Mouse (Mus musculus) limb, embryonic 13.5 days (tissue): ENCODE results near the gene 5730409E04Rik. TPM values are rescaled to one million over a fixed set of nuclear protein-coding genes. Genes with fewer than 3 reads are reported as not detected.

Experiments
- ATAC-seq: fragments of 200-750 bp; cut with Nextera tagmentation; 2 replicates; pipeline ENCODE4 v1.8.0; 2017; ENCODE audit warnings: low read depth, moderate number of reproducible peaks, moderate TSS enrichment; ENCODE audit not compliant: low FRiP score
- H3K27ac ChIP-seq: fragments of 300-500 bp; sonication (generic); 2 replicates; pipeline ENCODE4 v1.5.1; 2015; ENCODE audit warnings: inconsistent platforms, mild to moderate bottlenecking, moderate library complexity
- H3K27me3 ChIP-seq: fragments of 300-500 bp; sonication (generic); 2 replicates; pipeline ENCODE4 v1.6.1; 2015; ENCODE audit warnings: mild to moderate bottlenecking, inconsistent platforms
- H3K36me3 ChIP-seq: fragments of 300-500 bp; sonication (generic); 2 replicates; pipeline ENCODE4 v1.6.1; 2015; ENCODE audit warnings: inconsistent platforms, mild to moderate bottlenecking, moderate library complexity
- H3K4me1 ChIP-seq: fragments of 300-500 bp; sonication (generic); 2 replicates; pipeline ENCODE4 v1.6.1; 2015; ENCODE audit warnings: inconsistent platforms
- H3K4me2 ChIP-seq: fragments of 300-500 bp; sonication (generic); replicated peaks from 2 replicates; pipeline ENCODE4 v1.6.1; 2015; ENCODE audit warnings: inconsistent platforms, mild to moderate bottlenecking, moderate library complexity
- H3K4me3 ChIP-seq: fragments of 300-500 bp; sonication (generic); 2 replicates; pipeline ENCODE4 v1.5.1; 2015; ENCODE audit warnings: moderate library complexity, mild to moderate bottlenecking, inconsistent platforms
- H3K9ac ChIP-seq: fragments of 300-500 bp; sonication (generic); 2 replicates; pipeline ENCODE4 v1.6.1; 2015; ENCODE audit warnings: mild to moderate bottlenecking, inconsistent platforms
- H3K9me3 ChIP-seq: fragments of 300-500 bp; sonication (generic); 2 replicates; pipeline ENCODE4 v1.6.1; 2016; ENCODE audit warnings: inconsistent platforms
- WGBS: fragments of 180-500 bp; shearing (Covaris S2); methylation state at CpG from one replicate; pipeline ENCODE4 v1.1.7; 2015; 5-methylcytosine and 5-hydroxymethylcytosine counted together
- polyA plus RNA-seq: library from polyadenylated mRNA; unstranded; fragments of >200 nt; fragmentation: Nextera tagmentation; extraction: Ambion mirVana; gene quantifications from 2 replicates; pipeline ENCODE4 v1.2.1, GENCODE M21; 2015

Gene 5730409E04Rik
- polyA plus RNA-seq, 1 experiment from 2014 or later = 4.6 TPM

DNA sequence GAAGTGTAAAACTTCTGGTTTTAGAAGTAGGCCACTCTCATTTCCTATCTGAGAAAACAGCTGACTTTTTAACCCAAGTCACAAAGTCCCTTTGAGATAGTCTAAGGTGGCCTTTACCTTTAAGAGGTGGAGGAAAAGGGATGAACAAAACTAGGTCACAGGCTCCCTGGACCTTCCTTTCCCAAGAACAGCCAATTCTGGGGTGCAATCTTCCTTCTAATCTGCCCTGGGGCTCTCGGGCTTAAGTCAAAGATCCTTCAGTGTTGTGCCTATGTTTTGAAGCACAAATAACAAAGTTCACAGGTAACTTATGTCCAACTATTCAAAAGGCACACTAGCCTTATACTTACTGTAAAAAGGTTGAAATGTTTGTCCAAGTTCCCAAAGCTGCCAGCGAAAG is 5.5 kb upstream of the 5730409E04Rik start:
- no peaks in the 10 kb centered on the region for H3K27me3 ChIP-seq
- H3K27ac ChIP-seq = no peak overlapping the region
- H3K4me2 ChIP-seq = no peak overlapping the region
- 84% methylated on average over 2 of the region's 2 CpGs for WGBS
- no peak overlapping the region for H3K4me3 ChIP-seq
- H3K9me3 ChIP-seq = no peaks in the 10 kb centered on the region
- no peak for ATAC-seq
- no peak overlapping the region for H3K9ac ChIP-seq
- peaks cover 14% of the 10 kb centered on the region for H3K4me1 ChIP-seq
- no peaks in the 10 kb centered on the region for H3K36me3 ChIP-seq

- WGBS = 84% methylated on average over 4 of the region's 4 CpGs
- peaks cover 17% of the 10 kb centered on the region for H3K4me1 ChIP-seq
- H3K27me3 ChIP-seq = no peaks in the 10 kb centered on the region
- H3K36me3 ChIP-seq = no peaks in the 10 kb centered on the region
- ATAC-seq = no peak
- H3K27ac ChIP-seq = no peak overlapping the region
- H3K4me2 ChIP-seq = no peak overlapping the region
- H3K9me3 ChIP-seq = no peaks in the 10 kb centered on the region
- no peak overlapping the region for H3K4me3 ChIP-seq
- H3K9ac ChIP-seq = no peak overlapping the region
Measured at GRCm38 (mm10) chr4:126605751-126606150, 3.9 kb upstream of the 5730409E04Rik start.

DNA sequence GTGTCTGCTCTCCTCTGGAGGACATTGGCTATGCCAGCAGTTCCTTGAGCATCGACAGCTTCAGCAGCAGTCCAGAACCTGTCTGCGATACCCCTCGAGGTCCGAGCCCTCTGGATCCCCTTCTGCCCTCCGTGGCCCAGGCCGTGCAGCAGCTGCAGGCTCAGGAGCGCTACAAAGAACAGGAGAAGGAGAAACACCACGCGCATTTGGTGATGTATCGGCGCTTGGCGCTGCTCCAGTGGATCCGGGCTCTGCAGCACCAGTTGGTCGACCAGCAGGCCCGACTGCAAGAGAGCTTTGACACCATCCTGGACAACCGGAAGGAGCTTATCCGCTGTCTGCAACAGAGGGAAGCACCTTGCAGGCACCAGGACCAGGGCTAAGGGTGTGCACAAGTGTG is 2.4 kb downstream of the 5730409E04Rik start:
- Histone ChIP-seq H3K27me3 (no peaks in the 10 kb centered on the region), H3K27ac (no peak overlapping the region), H3K36me3 (peaks cover 17% of the 10 kb centered on the region), H3K4me3 (no peak overlapping the region), H3K4me2 (no peak overlapping the region), H3K9ac (no peak overlapping the region), H3K9me3 (no peaks in the 10 kb centered on the region), H3K4me1 (0 out of 2 replicates have a peak, but pooled peaks cover 4% of the 10 kb centered on the region)
- no peak for ATAC-seq
- 87% methylated on average over 17 of the region's 17 CpGs for WGBS

DNA sequence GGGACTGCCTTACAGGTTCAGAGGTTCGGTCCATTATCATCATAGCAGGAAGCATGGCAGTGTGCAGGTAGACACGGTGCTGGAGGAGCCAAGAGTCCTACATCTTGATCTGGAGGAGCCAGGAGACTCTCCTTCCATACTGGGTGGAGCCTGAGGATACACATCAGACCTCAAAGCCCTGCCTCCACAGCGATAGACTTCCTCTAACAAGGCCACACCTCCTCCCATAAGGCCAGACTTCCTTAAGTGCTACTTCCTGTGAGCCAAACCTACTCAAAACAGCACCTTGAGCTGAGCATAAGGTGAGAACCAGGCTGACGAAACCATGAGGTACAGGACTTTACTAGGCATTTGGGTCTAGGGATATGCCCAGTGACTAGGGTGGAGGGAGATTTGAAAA is 6.7 kb downstream of the 5730409E04Rik start:
- no peak for ATAC-seq

DNA sequence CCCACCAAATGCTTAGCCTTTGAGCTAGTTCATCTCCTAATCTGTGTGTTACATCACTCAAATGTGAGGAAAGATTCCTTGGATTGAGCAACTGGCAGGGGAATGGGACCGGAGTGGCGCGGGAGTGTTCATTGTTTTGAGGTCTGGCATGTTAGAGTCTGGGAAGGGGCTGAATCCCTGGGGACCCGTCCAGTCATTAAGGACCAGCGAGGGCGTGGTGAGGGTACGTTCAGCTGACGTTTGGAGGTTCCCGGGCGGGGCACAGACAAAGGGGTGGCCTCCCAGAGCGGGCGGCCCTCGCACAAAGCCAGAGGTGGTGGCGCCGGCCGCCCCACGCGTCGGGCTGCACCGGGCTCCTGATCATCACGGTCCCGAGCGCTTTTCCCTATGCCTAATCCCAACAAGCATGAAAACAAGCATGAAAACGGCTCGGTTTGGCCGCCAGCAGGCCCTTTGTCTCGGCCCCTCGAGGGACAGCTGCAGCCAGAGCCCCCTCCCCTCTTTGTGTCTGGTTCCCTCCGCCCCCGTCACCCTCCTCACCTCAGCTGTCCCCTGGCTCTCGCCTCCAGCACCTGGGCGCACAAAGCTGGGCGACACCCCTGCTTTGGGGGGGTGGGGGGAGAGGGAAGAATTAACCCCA is 10.2 kb downstream of the 5730409E04Rik start:
- Histone ChIP-seq H3K27ac (no peak overlapping the region; the same call in 1 of the 2 replicates), H3K9me3 (no peaks in the 10 kb centered on the region), H3K9ac (peak overlapping the region; percentile 67), H3K4me1 (peaks cover 15% of the 10 kb centered on the region), H3K27me3 (no peaks in the 10 kb centered on the region), H3K36me3 (no peaks in the 10 kb centered on the region), H3K4me2 (peak overlapping the region; percentile 76), H3K4me3 (peak overlapping the region; percentile 42)
- ATAC-seq = peak; percentile 46
- WGBS = 2% methylated on average over 33 of the region's 33 CpGs

More for the DNA sequence above, 6.7 kb downstream of the 5730409E04Rik start:
- Histone ChIP-seq H3K9me3 (no peaks in the 10 kb centered on the region), H3K4me3 (no peak overlapping the region), H3K27me3 (no peaks in the 10 kb centered on the region), H3K9ac (no peak overlapping the region), H3K4me2 (no peak overlapping the region), H3K4me1 (peaks cover 15% of the 10 kb centered on the region), H3K36me3 (peaks cover 17% of the 10 kb centered on the region), H3K27ac (no peak overlapping the region)
- WGBS = 83% methylated on average over 4 of the region's 4 CpGs

- Histone ChIP-seq H3K4me1 (peaks cover 15% of the 10 kb centered on the region), H3K27me3 (no peaks in the 10 kb centered on the region), H3K36me3 (no peaks in the 10 kb centered on the region), H3K9ac (peak overlapping the region; percentile 67), H3K9me3 (no peaks in the 10 kb centered on the region), H3K4me3 (peak overlapping the region; percentile 42), H3K4me2 (peak overlapping the region; percentile 76), H3K27ac (no peak overlapping the region; the same call in 1 of the 2 replicates)
- 29% methylated on average over 13 of the region's 13 CpGs for WGBS
- no peak for ATAC-seq
Measured at GRCm38 (mm10) chr4:126620349-126620874, 10.8 kb downstream of the 5730409E04Rik start.

DNA sequence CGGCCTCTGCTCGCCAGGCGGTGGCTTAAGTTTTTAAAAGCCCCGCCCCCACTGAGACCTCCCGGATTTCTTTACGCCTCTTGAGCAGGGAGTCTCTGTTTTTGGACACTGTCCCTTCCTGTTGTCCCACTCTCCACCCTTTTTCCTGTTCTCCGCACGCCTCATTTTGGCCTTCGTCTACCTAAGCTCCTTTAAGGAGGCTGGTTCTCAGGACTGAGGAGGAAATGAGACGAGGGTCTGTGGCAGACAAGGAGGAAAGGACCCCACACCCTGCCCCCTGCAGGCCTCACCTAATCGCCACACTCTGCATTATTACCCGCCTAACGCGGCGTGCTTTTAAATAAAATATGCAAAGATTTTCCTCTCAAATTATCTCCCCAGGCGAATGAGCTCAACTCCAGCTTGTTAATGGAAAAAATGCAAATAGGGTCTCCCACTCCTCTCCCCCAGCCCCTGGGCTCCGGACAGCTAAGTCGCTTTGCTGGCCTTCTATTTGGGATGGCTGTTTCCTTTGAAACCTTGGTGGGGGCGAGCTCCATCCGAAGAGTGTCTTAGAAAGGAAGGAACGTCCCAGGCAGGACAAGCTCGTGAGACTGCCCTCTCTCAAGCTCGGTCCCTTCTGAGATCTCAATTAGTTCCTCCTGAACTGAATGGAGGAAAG is 17.5 kb downstream of the 5730409E04Rik start:
- Histone ChIP-seq H3K9ac (peak overlapping the region; percentile 43), H3K27ac (peak overlapping the region; percentile 28; the same call in 1 of the 2 replicates), H3K27me3 (no peaks in the 10 kb centered on the region), H3K36me3 (no peaks in the 10 kb centered on the region), H3K4me3 (peak overlapping the region; percentile 15), H3K4me2 (peak overlapping the region; percentile 57), H3K9me3 (no peaks in the 10 kb centered on the region), H3K4me1 (peaks cover 13% of the 10 kb centered on the region)
- ATAC-seq = peak; percentile 69; the same call in 1 of the 2 replicates
- WGBS = 2% methylated on average over 23 of the region's 23 CpGs

DNA sequence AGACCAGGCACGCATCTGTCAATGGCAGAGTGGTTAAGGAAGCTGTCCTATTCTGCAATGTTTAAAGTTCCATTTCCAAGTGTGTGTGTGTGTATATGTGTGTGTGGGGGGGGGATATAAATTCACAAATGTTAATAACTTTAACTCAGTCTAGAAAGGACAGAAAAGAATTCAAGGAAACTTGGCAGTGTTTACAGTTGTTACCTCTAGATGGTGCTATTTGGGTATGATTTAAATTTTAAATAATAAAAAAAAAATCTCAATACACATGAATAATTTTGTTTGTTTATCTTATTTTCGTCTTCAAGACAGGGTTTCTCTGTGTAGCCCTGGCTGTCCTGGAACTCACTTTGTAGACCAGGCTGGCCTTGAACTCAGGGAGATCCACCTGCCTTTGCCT is 22.3 kb downstream of the 5730409E04Rik start:
- H3K9ac ChIP-seq = no peak overlapping the region
- WGBS = 46% methylated on average over 2 of the region's 2 CpGs
- no peaks in the 10 kb centered on the region for H3K36me3 ChIP-seq
- H3K27me3 ChIP-seq = peaks cover 16% of the 10 kb centered on the region
- no peak overlapping the region for H3K27ac ChIP-seq
- no peak for ATAC-seq
- no peak overlapping the region for H3K4me3 ChIP-seq
- H3K9me3 ChIP-seq = no peaks in the 10 kb centered on the region
- H3K4me2 ChIP-seq = no peak overlapping the region
- peaks cover 13% of the 10 kb centered on the region for H3K4me1 ChIP-seq

GRCm38 (mm10) chr4:126632668-126633067 is 23.1 kb downstream of the 5730409E04Rik start:
- no peak overlapping the region for H3K9ac ChIP-seq
- H3K27me3 ChIP-seq = peaks cover 17% of the 10 kb centered on the region
- H3K4me3 ChIP-seq = no peak overlapping the region
- ATAC-seq = no peak
- H3K9me3 ChIP-seq = no peaks in the 10 kb centered on the region
- H3K27ac ChIP-seq = no peak overlapping the region
- WGBS = 61% methylated on average over 3 of the region's 3 CpGs
- H3K4me2 ChIP-seq = no peak overlapping the region
- peaks cover 5% of the 10 kb centered on the region; the same call in 1 of the 2 replicates for H3K4me1 ChIP-seq
- H3K36me3 ChIP-seq = no peaks in the 10 kb centered on the region

DNA sequence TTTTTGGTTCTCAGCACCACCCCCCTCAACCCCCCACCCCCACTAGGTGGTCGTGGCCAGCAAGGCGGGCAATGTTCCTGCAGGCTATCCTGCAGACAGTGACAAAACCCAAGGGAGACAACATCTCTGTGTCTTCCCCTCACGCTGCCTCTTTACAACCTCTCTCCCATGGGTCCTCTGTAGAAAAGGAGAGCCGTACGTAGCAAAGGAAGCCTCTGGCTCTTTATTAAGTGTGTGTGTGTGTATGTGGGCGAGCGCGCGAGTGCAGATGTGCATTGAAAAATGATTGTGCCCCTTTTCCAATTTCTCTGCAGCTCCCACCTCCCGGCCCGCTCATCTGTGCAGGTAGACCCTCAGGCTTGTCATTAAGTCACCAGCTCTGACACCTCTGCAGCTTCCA is 26.7 kb downstream of the 5730409E04Rik start:
- no peak for ATAC-seq
- peaks cover 3% of the 10 kb centered on the region; the same call in 1 of the 2 replicates for H3K4me1 ChIP-seq
- no peak overlapping the region for H3K27ac ChIP-seq
- H3K4me2 ChIP-seq = no peak overlapping the region
- H3K4me3 ChIP-seq = no peak overlapping the region
- 19% methylated on average over 11 of the region's 11 CpGs for WGBS
- H3K9me3 ChIP-seq = no peaks in the 10 kb centered on the region
- no peak overlapping the region for H3K9ac ChIP-seq
- H3K27me3 ChIP-seq = peaks cover 25% of the 10 kb centered on the region
- no peaks in the 10 kb centered on the region for H3K36me3 ChIP-seq

DNA sequence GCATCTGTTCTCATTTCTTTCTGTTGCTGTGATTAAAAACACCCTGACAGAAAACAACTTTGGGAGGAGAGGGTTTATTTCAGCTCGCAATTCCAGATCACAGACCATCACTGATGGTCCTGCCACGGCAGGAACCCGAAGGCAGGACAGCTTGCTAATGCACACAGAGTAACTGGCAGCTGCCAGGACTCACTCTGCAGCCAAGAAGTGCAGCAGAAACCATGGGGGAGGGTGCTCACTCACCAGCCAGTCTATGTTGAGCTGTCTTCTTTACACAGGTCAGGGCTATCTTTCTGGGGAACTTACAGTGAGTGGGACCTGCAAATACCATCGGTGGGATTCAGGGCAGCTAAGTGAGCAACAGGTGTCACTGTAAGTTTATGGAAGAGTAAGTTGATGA is 27.8 kb downstream of the 5730409E04Rik start:
- H3K27ac ChIP-seq = no peak overlapping the region
- no peak overlapping the region for H3K4me2 ChIP-seq
- H3K9me3 ChIP-seq = no peaks in the 10 kb centered on the region
- 58% methylated on average over 4 of the region's 4 CpGs for WGBS
- peaks cover 3% of the 10 kb centered on the region; the same call in 1 of the 2 replicates for H3K4me1 ChIP-seq
- H3K4me3 ChIP-seq = no peak overlapping the region
- H3K27me3 ChIP-seq = peaks cover 25% of the 10 kb centered on the region
- H3K9ac ChIP-seq = no peak overlapping the region
- no peak for ATAC-seq
- H3K36me3 ChIP-seq = no peaks in the 10 kb centered on the region

DNA sequence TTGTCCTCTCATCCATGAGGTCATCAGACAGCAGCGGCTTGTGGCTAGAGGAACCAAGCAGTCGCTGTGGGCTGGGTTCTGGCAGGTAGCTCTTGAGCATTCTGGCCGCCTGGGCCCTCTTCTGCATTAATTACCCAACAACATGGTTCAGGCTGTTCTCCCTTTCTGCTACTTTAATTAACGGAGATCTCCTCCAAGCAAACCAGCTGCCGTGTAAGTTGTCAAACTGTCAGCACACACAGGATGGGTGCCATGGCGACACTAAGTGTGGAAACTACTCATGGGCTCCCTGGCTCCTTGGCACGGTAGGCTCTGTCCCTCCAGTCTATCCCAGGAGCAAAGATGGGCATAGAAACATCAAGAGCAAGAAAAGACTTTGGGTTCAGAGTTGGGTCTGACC is 29.7 kb downstream of the 5730409E04Rik start:
- no peak for ATAC-seq
- Histone ChIP-seq H3K4me3 (no peak overlapping the region), H3K4me1 (peaks cover 3% of the 10 kb centered on the region; the same call in 1 of the 2 replicates), H3K27ac (no peak overlapping the region), H3K27me3 (peaks cover 25% of the 10 kb centered on the region), H3K4me2 (no peak overlapping the region), H3K9me3 (no peaks in the 10 kb centered on the region), H3K36me3 (no peaks in the 10 kb centered on the region), H3K9ac (no peak overlapping the region)
- WGBS = 57% methylated on average over 7 of the region's 7 CpGs
